Mouse (Mus musculus): ENCODE data around the gene Capn10. TPM values are rescaled to one million over a fixed set of nuclear protein-coding genes. Genes with fewer than 3 reads are reported as not detected.
A peak's percentile ranks its signal among the peaks of the same experiment; 100 is the strongest.

Capn10 gene
- 39.9 and 42.5 TPM in 2 replicates for polyA plus RNA-seq (2012; rRNA removed)

DNA sequence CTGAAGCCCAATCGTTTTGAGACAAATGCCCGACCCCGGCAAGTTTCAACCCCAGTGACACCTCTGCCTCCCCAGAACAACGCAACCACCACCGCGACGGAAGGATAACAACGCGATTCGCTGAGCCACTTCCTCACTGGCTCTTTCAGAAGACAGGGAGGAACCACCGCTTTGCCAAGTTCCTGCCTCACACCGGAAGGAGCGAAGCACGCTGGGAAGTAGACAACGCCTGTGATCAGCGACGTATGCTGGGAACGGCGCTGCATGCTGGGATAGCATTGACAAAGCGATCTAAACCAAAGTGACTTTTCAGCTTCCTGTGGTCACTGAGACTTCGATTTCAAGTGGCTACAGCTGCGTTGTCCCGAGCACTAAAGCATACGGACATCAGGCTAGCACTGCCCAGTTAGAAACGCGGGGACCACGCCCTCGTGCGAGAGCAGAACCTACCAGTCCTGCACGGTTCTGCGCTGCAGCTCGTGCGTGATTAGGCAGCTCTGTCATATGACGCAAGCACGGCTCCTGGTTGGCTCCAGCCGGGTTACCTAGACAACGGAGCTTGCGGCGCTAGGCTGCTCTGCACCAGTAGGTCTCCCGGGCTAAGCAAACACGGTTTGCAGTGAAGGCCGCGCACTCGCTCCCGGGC is at the start of gene Capn10:
Gene Capn10 (plus strand): TSS at position 195 of the 646 bp plus-strand sequence.
- TF ChIP-seq CTCF (IDR thresholded peaks at IDR 0.05; ENCODE audit: borderline replicate concordance, control insufficient read depth, extremely low read depth, insufficient read depth, low read length, poor library complexity) (no peak), POLR2A (IDR thresholded peaks at IDR 0.05; ENCODE audit: control insufficient read depth, extremely low read depth, insufficient read depth, low read length, poor library complexity) (no peak; the same call in none of the 2 replicates)
- H3K4me1 ChIP-seq (replicated peaks; ENCODE audit: control insufficient read depth, insufficient read depth, low read length) = peaks cover 10% of the 10 kb centered on the region
- H3K27me3 ChIP-seq (ENCODE audit: control insufficient read depth, insufficient read depth, low read length) = no peaks in the 10 kb centered on the region
- WGBS = under 1% methylated on average over 45 of the region's 45 CpGs
- H3K4me3 ChIP-seq (ENCODE audit: control insufficient read depth, insufficient read depth, low read length) = peak within 1 kb of the TSS; percentile 81
- H3K36me3 ChIP-seq (ENCODE audit: control insufficient read depth, insufficient read depth, low read length) = 0 out of 2 replicates have a peak, but pooled peaks cover 2% of the 10 kb centered on the region
- H3K27ac ChIP-seq (ENCODE audit: control insufficient read depth, insufficient read depth, low read length) = peak within 1 kb of the TSS; percentile 84
- peak; percentile 88 for DNase-seq

DNA sequence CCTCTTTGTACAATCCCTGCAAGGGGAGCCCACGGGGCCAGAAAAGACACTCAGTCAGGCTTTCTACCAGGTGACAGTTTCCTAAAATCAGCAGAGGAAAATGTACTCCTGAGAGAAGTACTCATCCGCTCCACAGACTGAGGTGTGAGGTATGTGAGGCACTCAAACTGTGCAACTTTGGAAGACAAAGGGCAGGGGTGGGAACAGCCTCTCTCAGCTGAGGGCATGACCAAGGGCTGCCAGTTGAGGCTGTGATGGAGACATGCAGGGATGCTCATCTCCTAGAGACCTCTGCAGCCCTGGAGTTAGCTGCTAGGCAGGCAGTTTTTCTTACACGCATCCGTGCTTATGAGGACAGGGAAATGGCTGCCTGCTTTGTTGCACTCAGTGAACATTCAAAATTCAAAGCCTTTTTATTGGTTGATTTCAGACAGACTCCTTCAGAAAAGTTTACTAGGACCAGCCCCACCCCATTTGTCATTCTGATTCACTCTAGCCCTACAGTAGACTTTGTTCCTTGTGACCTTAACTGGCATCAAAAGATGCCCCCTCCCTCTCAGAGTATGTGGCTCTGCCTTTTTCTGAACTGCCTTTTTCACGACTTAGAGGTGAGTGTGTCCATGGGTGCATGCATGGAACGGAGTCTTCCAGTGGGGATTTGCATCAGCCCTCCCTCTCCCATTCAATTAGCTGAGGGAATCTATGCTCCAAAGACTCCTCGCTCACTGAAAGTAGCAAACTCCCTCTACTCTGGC is 45.1 kb upstream of the Capn10 start:
- no peak for DNase-seq
- Histone ChIP-seq H3K4me3 (ENCODE audit: control insufficient read depth, insufficient read depth, low read length) (no peak overlapping the region), H3K4me1 (replicated peaks; ENCODE audit: control insufficient read depth, insufficient read depth, low read length) (no peaks in the 10 kb centered on the region), H3K27ac (ENCODE audit: control insufficient read depth, insufficient read depth, low read length) (no peak overlapping the region), H3K27me3 (ENCODE audit: control insufficient read depth, insufficient read depth, low read length) (no peaks in the 10 kb centered on the region), H3K36me3 (ENCODE audit: control insufficient read depth, insufficient read depth, low read length) (no peaks in the 10 kb centered on the region)
- WGBS = 85% methylated on average over 7 of the region's 7 CpGs
- TF ChIP-seq POLR2A (IDR thresholded peaks at IDR 0.05; ENCODE audit: control insufficient read depth, extremely low read depth, insufficient read depth, low read length, poor library complexity) (no peak), CTCF (IDR thresholded peaks at IDR 0.05; ENCODE audit: borderline replicate concordance, control insufficient read depth, extremely low read depth, insufficient read depth, low read length, poor library complexity) (no peak)

DNA sequence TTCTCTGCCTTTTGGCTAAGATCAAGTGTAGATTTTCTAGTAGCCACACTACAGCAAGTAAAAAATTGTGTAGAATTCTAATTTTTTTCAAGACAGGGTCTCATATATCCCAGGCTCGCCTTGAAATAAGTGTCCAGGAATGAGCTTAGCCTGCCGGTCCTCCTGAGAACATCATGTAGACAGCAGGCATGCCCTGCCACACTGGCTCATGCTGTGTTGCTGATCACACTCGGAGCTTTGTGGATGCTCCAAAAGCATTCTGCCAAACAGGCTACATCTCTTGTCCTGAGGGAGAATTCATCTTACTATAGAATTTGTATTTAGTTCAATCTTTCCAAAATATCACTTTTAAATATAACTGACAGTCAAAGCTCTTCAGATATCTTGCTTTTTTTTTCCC is 41.4 kb upstream of the Capn10 start:
- DNase-seq = no peak
- no peaks in the 10 kb centered on the region for H3K27me3 ChIP-seq (ENCODE audit: control insufficient read depth, insufficient read depth, low read length)
- no peak for TF ChIP-seq POLR2A (IDR thresholded peaks at IDR 0.05; ENCODE audit: control insufficient read depth, extremely low read depth, insufficient read depth, low read length, poor library complexity)
- TF ChIP-seq CTCF (IDR thresholded peaks at IDR 0.05; ENCODE audit: borderline replicate concordance, control insufficient read depth, extremely low read depth, insufficient read depth, low read length, poor library complexity) = no peak
- WGBS = 76% methylated on average over 3 of the region's 3 CpGs
- H3K27ac ChIP-seq (ENCODE audit: control insufficient read depth, insufficient read depth, low read length) = no peak overlapping the region
- no peak overlapping the region for H3K4me3 ChIP-seq (ENCODE audit: control insufficient read depth, insufficient read depth, low read length)
- H3K36me3 ChIP-seq (ENCODE audit: control insufficient read depth, insufficient read depth, low read length) = no peaks in the 10 kb centered on the region
- no peaks in the 10 kb centered on the region for H3K4me1 ChIP-seq (replicated peaks; ENCODE audit: control insufficient read depth, insufficient read depth, low read length)

DNA sequence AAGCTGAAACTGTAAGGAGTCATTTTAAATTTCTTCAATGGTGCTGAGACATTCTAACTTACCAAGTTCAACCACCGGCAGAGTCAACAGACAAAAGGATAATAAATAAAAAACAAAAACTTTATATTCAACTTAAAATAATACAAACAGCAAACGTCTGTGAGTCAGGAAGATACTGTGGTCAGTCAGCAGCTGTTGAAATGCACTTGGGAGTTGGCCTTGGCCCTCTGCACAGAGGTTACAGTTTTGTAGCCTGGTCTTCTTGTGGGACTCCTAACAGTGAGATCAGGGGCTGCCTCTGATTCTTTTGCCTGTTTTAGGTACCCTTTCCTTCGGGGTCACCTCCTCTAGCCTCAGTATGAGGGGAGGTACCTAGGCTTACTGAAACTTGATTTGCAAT is 40.3 kb upstream of the Capn10 start:
- Histone ChIP-seq H3K27me3 (ENCODE audit: control insufficient read depth, insufficient read depth, low read length) (no peaks in the 10 kb centered on the region), H3K27ac (ENCODE audit: control insufficient read depth, insufficient read depth, low read length) (no peak overlapping the region), H3K4me3 (ENCODE audit: control insufficient read depth, insufficient read depth, low read length) (no peak overlapping the region), H3K36me3 (ENCODE audit: control insufficient read depth, insufficient read depth, low read length) (no peaks in the 10 kb centered on the region), H3K4me1 (replicated peaks; ENCODE audit: control insufficient read depth, insufficient read depth, low read length) (no peaks in the 10 kb centered on the region)
- TF ChIP-seq POLR2A (IDR thresholded peaks at IDR 0.05; ENCODE audit: control insufficient read depth, extremely low read depth, insufficient read depth, low read length, poor library complexity) (no peak), CTCF (IDR thresholded peaks at IDR 0.05; ENCODE audit: borderline replicate concordance, control insufficient read depth, extremely low read depth, insufficient read depth, low read length, poor library complexity) (no peak)
- 68% methylated on average over 3 of the region's 3 CpGs for WGBS
- no peak for DNase-seq

DNA sequence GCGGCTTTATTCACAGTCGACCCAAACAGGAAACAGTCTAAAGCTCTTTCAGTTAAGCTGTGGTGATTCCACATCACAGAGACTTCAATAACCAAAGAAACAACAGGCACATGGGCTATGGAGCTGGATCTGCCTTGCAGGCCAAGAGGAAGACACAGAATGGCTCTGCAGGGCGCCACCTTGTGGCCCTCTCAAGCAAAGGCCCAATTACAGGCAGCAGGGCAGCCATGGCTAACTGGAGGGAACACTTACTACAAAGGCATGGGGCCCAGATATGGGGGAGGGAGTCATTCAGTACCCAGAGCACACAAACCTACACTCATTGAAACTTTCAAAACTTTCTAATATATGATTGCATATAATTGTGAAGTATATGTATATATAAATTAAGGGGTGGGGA is 39.1 kb upstream of the Capn10 start:
- peak; percentile 73 for DNase-seq
- 16% methylated on average over 3 of the region's 3 CpGs for WGBS
- TF ChIP-seq POLR2A (IDR thresholded peaks at IDR 0.05; ENCODE audit: control insufficient read depth, extremely low read depth, insufficient read depth, low read length, poor library complexity) = no peak
- peak; percentile 92 for TF ChIP-seq CTCF (IDR thresholded peaks at IDR 0.05; ENCODE audit: borderline replicate concordance, control insufficient read depth, extremely low read depth, insufficient read depth, low read length, poor library complexity)
- no peaks in the 10 kb centered on the region for H3K36me3 ChIP-seq (ENCODE audit: control insufficient read depth, insufficient read depth, low read length)
- H3K4me3 ChIP-seq (ENCODE audit: control insufficient read depth, insufficient read depth, low read length) = no peak overlapping the region
- peaks cover 7% of the 10 kb centered on the region for H3K4me1 ChIP-seq (replicated peaks; ENCODE audit: control insufficient read depth, insufficient read depth, low read length)
- no peaks in the 10 kb centered on the region for H3K27me3 ChIP-seq (ENCODE audit: control insufficient read depth, insufficient read depth, low read length)
- no peak overlapping the region for H3K27ac ChIP-seq (ENCODE audit: control insufficient read depth, insufficient read depth, low read length)

DNA sequence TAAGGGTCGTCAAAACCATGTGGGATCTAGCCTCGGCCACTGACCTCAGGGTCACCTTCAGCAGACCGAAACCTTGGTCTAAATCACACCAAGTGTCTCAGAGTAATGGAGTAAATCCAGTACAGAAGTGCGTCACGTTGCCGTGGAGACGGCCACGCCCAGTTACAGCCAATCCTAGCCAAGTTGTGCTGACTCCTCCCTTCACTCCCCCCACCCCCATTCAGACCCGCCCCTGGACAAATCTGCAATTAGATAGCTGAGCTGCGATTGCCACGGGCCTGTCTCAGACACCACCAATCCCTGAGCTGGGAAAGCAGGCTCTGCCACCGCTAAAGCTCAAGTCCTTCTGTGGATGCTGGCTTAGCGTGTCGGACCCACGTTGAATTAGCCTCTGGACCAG is 31.4 kb upstream of the Capn10 start, which contains the start of gene Ankmy1:
Gene Ankmy1 (minus strand): TSS at position 121 of the 400 bp plus-strand sequence.
- TF ChIP-seq POLR2A (IDR thresholded peaks at IDR 0.05; ENCODE audit: control insufficient read depth, extremely low read depth, insufficient read depth, low read length, poor library complexity) = no peak
- TF ChIP-seq CTCF (IDR thresholded peaks at IDR 0.05; ENCODE audit: borderline replicate concordance, control insufficient read depth, extremely low read depth, insufficient read depth, low read length, poor library complexity) = no peak
- DNase-seq = no peak

More for the DNA sequence above, 31.4 kb upstream of the Capn10 start, which contains the start of gene Ankmy1:
- H3K4me1 ChIP-seq (replicated peaks; ENCODE audit: control insufficient read depth, insufficient read depth, low read length) = peaks cover 20% of the 10 kb centered on the region
- WGBS = 23% methylated on average over 15 of the region's 15 CpGs
- H3K27me3 ChIP-seq (ENCODE audit: control insufficient read depth, insufficient read depth, low read length) = no peaks in the 10 kb centered on the region
- H3K4me3 ChIP-seq (ENCODE audit: control insufficient read depth, insufficient read depth, low read length) = no peak within 1 kb of the TSS
- H3K27ac ChIP-seq (ENCODE audit: control insufficient read depth, insufficient read depth, low read length) = no peak within 1 kb of the TSS
- H3K36me3 ChIP-seq (ENCODE audit: control insufficient read depth, insufficient read depth, low read length) = no peaks in the 10 kb centered on the region
